Mouse (Mus musculus) CD8-positive naive resting alpha-beta T cell, adult 2 months (primary cell): ENCODE results near the gene Ttc23.

Experiments
- DNase-seq, 2 experiments: peaks; one replicate each; pipeline ENCODE4 v3.0.0; 2022; ENCODE audit warnings: low read depth in 2 of 2, low spot score in 2 of 2

Gene Ttc23

GRCm38 (mm10) chr7:67798476-67798875 is 151.3 kb downstream of the Ttc23 start:
- DNase-seq: no peak

GRCm38 (mm10) chr7:67800547-67800946 is 153.3 kb downstream of the Ttc23 start:
- DNase-seq: no peak

GRCm38 (mm10) chr7:67801022-67801421 is 153.8 kb downstream of the Ttc23 start:
- no peak for DNase-seq

- DNase-seq: peak; percentile 67 to 71
Measured at GRCm38 (mm10) chr7:67803015-67803856, 156.0 kb downstream of the Ttc23 start.

GRCm38 (mm10) chr7:67803857-67804215 is 156.6 kb downstream of the Ttc23 start:
- no peak for DNase-seq
